Mouse (Mus musculus) megakaryocyte, embryonic 14.5 days (primary cell): ENCODE results near the gene Imp3. TPM values are rescaled to one million over a fixed set of nuclear protein-coding genes. Genes with fewer than 3 reads are reported as not detected.
"Not testable (repeated sequence)": the region's sequence is repeated elsewhere in the genome, so short reads cannot be mapped to it uniquely, and the experiment has no call there.

Experiments used
- H3K27me3 ChIP-seq: replicated peaks from 2 replicates; pipeline ENCODE3; 2012; ENCODE audit warnings: inconsistent platforms
- H3K36me3 ChIP-seq: replicated peaks from 2 replicates; pipeline ENCODE3; 2012; ENCODE audit warnings: low read length, inconsistent platforms, mixed read lengths
- H3K4me1 ChIP-seq: 2 replicates; pipeline ENCODE4 v1.6.1; 2012; ENCODE audit warnings: inconsistent platforms
- H3K4me3 ChIP-seq: replicated peaks from 2 replicates; pipeline ENCODE3; 2012; ENCODE audit warnings: moderate library complexity, mild to moderate bottlenecking, inconsistent platforms
- H3K9me3 ChIP-seq: 2 replicates; pipeline ENCODE4 v1.6.1; 2012; ENCODE audit warnings: inconsistent platforms
- FLI1 ChIP-seq: IDR thresholded peaks from 2 replicates; pipeline ENCODE4 v1.6.1; 2012; ENCODE audit warnings: low read length, inconsistent platforms, mixed read lengths
- GATA1 ChIP-seq: IDR thresholded peaks from 3 replicates; pipeline ENCODE4 v1.6.1; 2012; ENCODE audit warnings: mixed read lengths, low read length, inconsistent platforms, borderline replicate concordance
- polyA plus RNA-seq: library from polyadenylated mRNA; stranded (reverse); fragments of >175 nt; gene quantifications from 2 replicates; pipeline ENCODE4 v1.2.3, GENCODE M21; 2012; ENCODE audit warnings: low replicate concordance; ENCODE audit not compliant: insufficient read depth

The Imp3 gene
- polyA plus RNA-seq, 1 experiment = 42.0 TPM

- no peak overlapping the region for H3K4me3 ChIP-seq
- no peaks in the 10 kb centered on the region for H3K9me3 ChIP-seq
- H3K36me3 ChIP-seq = no peaks in the 10 kb centered on the region
- TF ChIP-seq FLI1 (no peak), GATA1 (no peak)
- peaks cover 7% of the 10 kb centered on the region; the same call in 1 of the 2 replicates for H3K4me1 ChIP-seq
- peaks cover 69% of the 10 kb centered on the region for H3K27me3 ChIP-seq
These were observed 37.9 kb upstream of the Imp3 start for GRCm38 (mm10) chr9:56899409-56899808.

- H3K4me1 ChIP-seq = peaks cover 6% of the 10 kb centered on the region; the same call in 1 of the 2 replicates
- H3K4me3 ChIP-seq = no peak overlapping the region
- H3K9me3 ChIP-seq = no peaks in the 10 kb centered on the region
- H3K36me3 ChIP-seq = no peaks in the 10 kb centered on the region
- TF ChIP-seq FLI1 = no peak
- TF ChIP-seq GATA1 = no peak
- peaks cover 65% of the 10 kb centered on the region for H3K27me3 ChIP-seq
These were observed 37.2 kb upstream of the Imp3 start for GRCm38 (mm10) chr9:56900060-56900459.

GRCm38 (mm10) chr9:56900571-56900970 is 36.7 kb upstream of the Imp3 start:
- Histone ChIP-seq H3K9me3 (no peaks in the 10 kb centered on the region), H3K36me3 (no peaks in the 10 kb centered on the region)

GRCm38 (mm10) chr9:56901187-56901586 is 36.1 kb upstream of the Imp3 start:
- TF ChIP-seq GATA1 (no peak), FLI1 (no peak)
- peaks cover 6% of the 10 kb centered on the region; the same call in 1 of the 2 replicates for H3K4me1 ChIP-seq
- H3K27me3 ChIP-seq = peaks cover 64% of the 10 kb centered on the region
- no peaks in the 10 kb centered on the region for H3K9me3 ChIP-seq
- H3K4me3 ChIP-seq = no peak overlapping the region
- no peaks in the 10 kb centered on the region for H3K36me3 ChIP-seq

More at GRCm38 (mm10) chr9:56900571-56900970, 36.7 kb upstream of the Imp3 start:
- no peak for TF ChIP-seq GATA1
- TF ChIP-seq FLI1 = no peak
- H3K4me1 ChIP-seq = peaks cover 6% of the 10 kb centered on the region; the same call in 1 of the 2 replicates
- no peak overlapping the region for H3K4me3 ChIP-seq
- H3K27me3 ChIP-seq = peaks cover 65% of the 10 kb centered on the region

- Histone ChIP-seq H3K4me1 (peaks cover 11% of the 10 kb centered on the region; the same call in 1 of the 2 replicates), H3K27me3 (peaks cover 49% of the 10 kb centered on the region), H3K36me3 (no peaks in the 10 kb centered on the region), H3K4me3 (no peak overlapping the region), H3K9me3 (no peaks in the 10 kb centered on the region)
- TF ChIP-seq FLI1 (no peak), GATA1 (no peak)
These were observed 33.6 kb upstream of the Imp3 start for GRCm38 (mm10) chr9:56903662-56904061.

- Histone ChIP-seq H3K9me3 (no peaks in the 10 kb centered on the region), H3K4me1 (peaks cover 5% of the 10 kb centered on the region; the same call in 1 of the 2 replicates), H3K27me3 (peaks cover 57% of the 10 kb centered on the region), H3K36me3 (no peaks in the 10 kb centered on the region), H3K4me3 (peak overlapping the region; percentile 62)
- no peak for TF ChIP-seq FLI1
- TF ChIP-seq GATA1 = no peak
These were observed 29.7 kb upstream of the Imp3 start for GRCm38 (mm10) chr9:56907549-56907948.

- H3K4me3 ChIP-seq, H3K4me1 ChIP-seq, H3K9me3 ChIP-seq, H3K36me3 ChIP-seq: not testable (repeated sequence)
- H3K27me3 ChIP-seq = peaks cover 63% of the 10 kb centered on the region
These were observed 27.3 kb upstream of the Imp3 start for GRCm38 (mm10) chr9:56909991-56910390.

- Histone ChIP-seq H3K27me3 (peaks cover 62% of the 10 kb centered on the region), H3K36me3 (no peaks in the 10 kb centered on the region), H3K4me1 (peaks cover 5% of the 10 kb centered on the region; the same call in 1 of the 2 replicates), H3K9me3 (no peaks in the 10 kb centered on the region), H3K4me3 (no peak overlapping the region)
- TF ChIP-seq FLI1 (no peak), GATA1 (no peak)
These were observed 26.3 kb upstream of the Imp3 start for GRCm38 (mm10) chr9:56911017-56911416.

GRCm38 (mm10) chr9:56913991-56914390 is 23.3 kb upstream of the Imp3 start:
- no peak overlapping the region for H3K4me3 ChIP-seq
- no peaks in the 10 kb centered on the region for H3K9me3 ChIP-seq
- peaks cover 7% of the 10 kb centered on the region for H3K36me3 ChIP-seq
- no peaks in the 10 kb centered on the region for H3K4me1 ChIP-seq
- TF ChIP-seq FLI1 (no peak), GATA1 (no peak)
- peaks cover 65% of the 10 kb centered on the region for H3K27me3 ChIP-seq

- TF ChIP-seq FLI1 = no peak
- TF ChIP-seq GATA1 = no peak
- Histone ChIP-seq H3K27me3 (peaks cover 59% of the 10 kb centered on the region), H3K36me3 (peaks cover 7% of the 10 kb centered on the region), H3K9me3 (no peaks in the 10 kb centered on the region), H3K4me1 (no peaks in the 10 kb centered on the region), H3K4me3 (no peak overlapping the region)
These were observed 22.2 kb upstream of the Imp3 start for GRCm38 (mm10) chr9:56915116-56915515.

- Histone ChIP-seq H3K4me3 (no peak overlapping the region), H3K9me3 (no peaks in the 10 kb centered on the region), H3K4me1 (no peaks in the 10 kb centered on the region), H3K27me3 (peaks cover 55% of the 10 kb centered on the region), H3K36me3 (peaks cover 7% of the 10 kb centered on the region)
- TF ChIP-seq GATA1 (no peak), FLI1 (no peak)
These were observed 21.4 kb upstream of the Imp3 start for GRCm38 (mm10) chr9:56915695-56916410.
